Mouse (Mus musculus) monocyte, adult 5-6 weeks (primary cell): ENCODE data around the gene Rad51b. TPM values are rescaled to one million over a fixed set of nuclear protein-coding genes. Genes with fewer than 3 reads are reported as not detected.

ENCODE experiments used
- ATAC-seq: fragments of 153-309, 156-312 bp; replicated peaks from 2 replicates; pipeline ENCODE4 v1.8.0; 2017; ENCODE audit warnings: mild to moderate bottlenecking; ENCODE audit not compliant: low TSS enrichment, insufficient number of reproducible peaks, severe bottlenecking, poor library complexity, low FRiP score
- total RNA-seq: library from RNA; stranded (forward); fragments of 200-1000, 200-491, 200-594 nt; gene quantifications from 3 replicates; pipeline ENCODE4 v1.2.3, GENCODE M21; 2017

Rad51b gene
- total RNA-seq, 1 experiment from 2014 or later = not detected

DNA sequence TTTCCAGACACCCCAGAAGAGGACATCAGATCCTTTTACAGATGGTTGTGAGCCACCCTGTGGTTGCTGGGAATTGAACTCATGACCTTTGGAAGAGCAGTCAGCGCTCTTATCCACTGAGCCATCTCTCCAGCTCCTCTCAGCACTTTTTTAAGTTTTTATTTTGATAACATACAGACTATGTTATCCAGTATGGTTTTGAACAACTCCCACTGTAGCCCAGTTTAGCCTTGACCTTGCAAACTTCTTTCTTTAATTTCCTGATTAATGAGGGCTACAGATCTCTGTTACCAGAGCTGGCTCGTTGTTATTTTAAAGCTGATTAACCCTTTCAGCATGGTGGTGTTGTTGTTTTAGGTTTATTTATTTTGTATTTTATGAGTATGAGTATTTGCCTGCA is 29.2 kb downstream of the Rad51b start:
- no peak for ATAC-seq

DNA sequence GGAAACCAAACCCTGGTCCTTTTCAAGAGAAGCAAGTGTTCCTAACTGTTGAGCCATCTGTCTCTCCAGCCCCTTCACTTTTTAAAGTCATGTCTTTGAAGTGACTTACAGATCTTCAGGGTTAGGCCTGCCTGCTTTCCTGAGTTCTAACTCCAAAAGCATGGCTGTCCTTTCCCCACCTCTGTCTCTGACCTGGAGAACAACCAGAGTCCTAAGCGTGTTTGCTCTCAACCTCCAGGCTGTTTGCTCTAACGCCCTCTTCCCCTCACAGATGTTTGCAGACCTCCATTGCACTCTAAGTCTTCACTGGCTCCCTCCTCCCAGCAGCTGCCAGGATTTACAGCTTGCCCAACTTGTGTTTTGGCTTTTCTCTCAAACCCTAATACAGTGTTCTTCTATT is 29.7 kb downstream of the Rad51b start:
- no peak for ATAC-seq

DNA sequence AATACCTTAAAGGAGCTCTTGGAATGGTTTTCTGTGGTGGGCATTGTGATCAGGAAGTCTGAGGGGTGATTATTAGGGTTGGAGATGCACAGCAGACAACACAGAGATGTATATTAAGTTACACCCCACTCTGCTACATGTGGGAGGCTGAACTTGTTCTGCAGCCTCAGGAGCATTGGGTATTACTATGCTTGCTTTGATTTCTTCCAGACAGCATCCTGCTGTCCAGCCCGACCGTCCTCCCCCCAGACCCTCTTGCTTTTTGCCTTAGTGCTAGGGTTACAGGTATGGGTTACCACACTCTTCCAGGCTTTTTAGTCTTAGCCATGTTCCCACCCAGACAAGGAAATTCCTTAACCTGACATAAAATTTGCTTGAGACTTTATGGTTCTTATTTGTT is 30.8 kb downstream of the Rad51b start:
- no peak for ATAC-seq

DNA sequence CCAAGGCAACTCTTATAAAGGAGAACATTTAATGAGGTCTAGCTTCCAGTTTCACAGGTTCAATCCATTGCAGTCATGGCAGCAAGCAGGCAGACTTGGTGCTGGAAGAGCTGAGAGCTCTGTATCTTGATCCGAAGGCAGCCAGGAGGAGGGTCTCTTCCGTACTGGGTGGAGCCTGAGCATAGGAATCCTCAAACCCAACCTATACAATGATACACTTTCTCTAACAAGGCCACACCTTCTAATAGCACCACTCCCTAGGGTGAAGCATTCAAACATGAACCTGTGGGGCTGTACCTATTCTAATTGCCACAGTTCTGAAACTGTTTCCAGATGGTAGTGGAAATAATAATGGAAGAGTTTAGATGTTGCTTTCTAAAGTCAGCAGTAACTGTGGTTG is 33.5 kb downstream of the Rad51b start:
- no peak for ATAC-seq

DNA sequence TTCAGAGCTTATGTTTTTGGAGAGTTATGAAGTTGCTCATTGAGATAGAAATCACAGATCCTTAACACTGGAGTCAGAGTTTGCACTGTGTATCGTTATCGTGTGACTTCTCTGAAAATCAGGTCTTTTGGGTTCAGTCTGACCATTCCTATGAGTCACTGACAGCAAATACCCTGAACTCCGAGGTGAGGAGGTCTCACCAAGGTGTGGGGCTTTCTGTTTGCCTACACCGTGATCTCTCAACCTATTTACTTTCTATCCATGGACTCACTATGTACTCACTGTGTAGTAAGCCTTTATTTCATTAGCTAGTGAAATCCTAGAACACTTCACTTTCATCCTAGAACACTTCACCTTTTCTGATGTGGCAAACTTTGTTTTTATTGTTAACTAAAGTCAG is 34.6 kb downstream of the Rad51b start:
- no peak for ATAC-seq

DNA sequence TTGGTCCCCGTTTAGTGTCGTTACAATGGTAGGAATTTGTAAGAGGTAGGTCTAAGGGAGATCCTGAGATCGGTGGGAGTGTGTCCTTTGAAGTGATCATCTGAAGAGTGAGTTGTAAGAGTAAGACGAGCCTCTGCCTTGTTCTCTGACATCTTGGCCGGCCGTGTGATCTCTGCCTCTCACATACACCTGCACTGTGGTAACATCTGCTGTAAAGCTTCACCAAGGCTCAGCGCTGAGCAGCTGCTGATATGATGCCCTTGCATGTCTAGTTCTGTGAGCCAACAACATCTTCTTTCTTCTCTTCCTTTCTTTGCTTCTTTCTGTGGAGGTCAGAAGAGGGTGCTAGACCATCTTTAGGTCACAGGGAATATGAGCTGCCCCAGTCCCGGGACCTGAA is 41.7 kb downstream of the Rad51b start:
- ATAC-seq = no peak

DNA sequence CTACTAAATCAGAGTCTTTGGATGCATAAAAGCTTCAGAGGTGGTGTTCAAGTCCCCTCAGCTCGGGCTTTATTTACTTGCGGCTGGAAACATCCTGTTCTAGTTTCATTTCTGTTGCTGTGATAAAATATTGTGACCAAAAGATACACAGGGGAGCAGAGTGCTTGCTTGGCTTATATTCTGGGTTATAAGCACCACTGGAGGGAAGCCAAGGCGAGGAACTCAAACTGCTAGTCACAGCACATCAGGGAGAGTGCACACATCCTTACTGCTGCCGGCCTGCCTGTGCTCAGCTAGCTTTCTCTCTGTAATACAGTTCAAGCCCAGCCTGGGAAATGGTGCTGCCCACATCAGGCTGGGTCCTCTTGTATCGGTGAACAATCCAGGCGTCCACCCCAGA is 43.4 kb downstream of the Rad51b start:
- ATAC-seq = no peak

DNA sequence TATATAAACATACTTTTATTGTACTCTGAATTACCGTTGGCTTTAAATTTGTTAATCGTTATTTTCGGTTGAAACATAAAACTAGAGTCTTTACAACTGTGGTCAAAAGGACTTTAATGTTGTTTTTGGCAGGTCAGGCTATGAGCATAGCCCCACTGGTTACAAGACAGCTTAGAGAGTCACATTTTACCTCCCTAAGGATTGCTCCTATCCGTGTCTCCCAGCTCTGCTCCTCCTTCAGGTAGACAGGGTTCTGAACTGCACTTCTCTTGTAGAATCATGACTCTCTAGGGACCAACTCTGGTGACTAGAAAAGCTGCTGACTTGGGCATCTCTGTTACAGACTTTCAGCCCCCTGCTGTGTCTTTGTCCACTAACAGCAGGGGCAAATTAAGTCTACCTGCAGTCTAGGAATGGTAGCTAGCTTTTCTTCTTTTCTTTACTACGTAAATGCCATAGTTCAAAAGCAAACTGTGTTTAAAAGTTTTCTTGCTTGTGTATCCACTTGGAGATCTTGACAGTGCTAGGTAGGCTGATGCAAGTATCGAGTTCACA is 44.3 kb downstream of the Rad51b start:
- no peak for ATAC-seq

DNA sequence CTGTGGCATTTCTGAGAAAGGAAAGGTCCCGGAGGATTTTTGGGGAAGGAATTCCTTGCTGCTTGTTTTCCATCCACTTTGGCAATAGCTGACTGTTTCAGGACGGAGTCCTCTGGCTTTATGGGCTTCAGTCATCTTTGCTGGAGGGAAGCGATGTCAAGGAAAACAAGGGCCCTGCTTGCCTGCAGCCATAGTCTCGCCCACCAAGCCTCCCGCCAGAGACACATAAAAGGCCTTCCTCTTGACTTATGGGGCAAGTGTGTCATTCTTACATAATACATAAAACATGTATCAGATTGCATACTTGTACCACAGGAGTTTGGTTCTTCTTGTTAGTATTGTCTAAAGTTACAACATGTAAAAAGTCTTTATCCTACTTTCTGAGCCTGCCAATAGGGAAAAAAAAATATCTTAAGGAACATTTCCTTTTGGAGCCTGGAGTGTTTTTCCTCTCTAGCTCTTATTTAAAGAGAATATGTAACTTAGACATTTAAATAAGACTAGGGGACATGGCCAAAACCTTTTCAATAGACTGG is 49.2 kb downstream of the Rad51b start:
- no peak for ATAC-seq

DNA sequence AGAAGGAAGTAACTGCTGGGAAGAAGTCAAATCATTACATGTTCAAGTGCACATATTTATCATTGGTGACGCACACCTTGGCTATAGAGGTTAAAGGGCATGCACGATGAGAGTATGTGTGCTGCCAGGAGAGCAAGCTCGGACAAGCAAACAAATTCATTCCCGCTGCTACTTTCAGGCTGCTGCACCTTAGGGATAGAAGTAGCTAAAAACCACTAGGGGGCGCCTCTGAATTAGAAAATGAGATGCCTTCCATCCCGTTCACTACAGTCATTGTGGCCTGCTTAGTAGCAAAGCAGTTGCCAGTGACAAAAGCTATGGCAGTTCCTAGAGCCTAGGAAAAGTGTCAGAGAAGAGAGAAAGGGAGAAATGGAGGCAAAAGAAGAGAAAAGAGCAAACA is 50.6 kb downstream of the Rad51b start:
- peak; percentile 55; the same call in 1 of the 2 replicates for ATAC-seq

DNA sequence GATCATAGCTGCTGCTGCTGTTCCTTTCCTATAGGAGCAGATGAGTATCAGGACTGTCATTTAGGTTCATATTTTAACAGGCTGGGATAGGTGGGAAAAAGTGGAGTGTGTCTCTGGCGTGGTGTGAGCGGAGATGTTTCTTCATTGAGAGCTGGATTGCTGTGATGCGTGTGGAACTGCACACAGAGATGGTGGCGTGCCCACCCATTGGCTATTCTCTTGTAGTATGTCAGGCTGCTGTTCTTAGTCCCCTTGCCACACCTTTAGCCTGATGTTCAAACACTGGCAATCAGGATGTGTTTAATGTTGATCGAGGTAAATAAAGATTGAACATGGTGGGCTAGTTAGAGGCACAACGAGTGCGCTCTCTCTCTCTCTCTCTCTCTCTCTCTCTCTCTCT is 54.4 kb downstream of the Rad51b start:
- no peak for ATAC-seq

DNA sequence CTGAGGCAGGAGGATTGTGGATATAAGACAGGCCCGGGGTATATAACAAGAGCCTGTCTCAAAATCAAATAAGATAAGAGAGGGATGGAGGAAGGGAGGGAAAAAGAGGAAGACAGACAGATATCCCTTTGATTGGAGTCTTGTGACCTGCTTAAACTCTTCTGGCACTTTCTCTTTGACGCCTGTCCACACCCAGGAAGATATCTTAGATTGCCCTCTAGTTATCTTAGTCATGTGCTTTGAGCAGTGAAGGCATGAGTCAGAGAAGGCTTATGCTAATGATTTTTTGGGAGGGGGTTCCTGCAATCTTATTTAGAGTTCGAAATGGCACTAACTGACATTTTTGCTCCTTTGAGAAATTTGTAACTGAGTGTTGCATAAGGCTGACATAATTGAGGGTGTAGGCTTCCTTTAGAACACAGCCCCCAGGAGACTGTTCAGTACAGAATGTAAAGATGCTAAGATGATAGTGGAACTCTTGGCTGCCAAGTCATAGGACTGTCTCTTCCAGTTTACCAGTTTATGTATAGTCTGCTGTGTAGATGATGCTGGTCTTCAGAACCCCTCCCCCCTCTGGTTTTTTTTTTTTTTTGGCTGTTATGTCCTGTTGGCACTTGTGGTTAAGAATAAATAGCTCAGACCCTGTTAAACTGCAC is 55.1 kb downstream of the Rad51b start:
- peak; percentile 40 for ATAC-seq

DNA sequence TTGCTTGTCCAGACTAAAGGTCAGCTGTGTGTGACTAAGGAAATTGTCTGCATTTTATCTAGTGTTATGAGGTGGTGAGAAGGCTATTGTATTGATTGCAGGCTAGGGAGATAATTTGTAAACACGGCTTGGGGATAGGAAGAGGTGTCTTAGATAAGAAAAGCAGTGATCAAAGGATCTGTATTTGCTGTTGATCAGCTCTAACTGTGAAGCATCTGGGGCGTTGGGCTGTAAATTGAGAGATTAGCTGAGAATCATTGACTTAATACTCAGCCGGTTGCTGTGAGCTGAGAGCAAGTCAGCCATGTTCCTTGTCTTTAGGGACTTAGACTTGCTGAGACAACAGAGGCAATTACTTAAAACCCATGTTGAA is 55.6 kb downstream of the Rad51b start:
- ATAC-seq = no peak; the same call in 1 of the 2 replicates

DNA sequence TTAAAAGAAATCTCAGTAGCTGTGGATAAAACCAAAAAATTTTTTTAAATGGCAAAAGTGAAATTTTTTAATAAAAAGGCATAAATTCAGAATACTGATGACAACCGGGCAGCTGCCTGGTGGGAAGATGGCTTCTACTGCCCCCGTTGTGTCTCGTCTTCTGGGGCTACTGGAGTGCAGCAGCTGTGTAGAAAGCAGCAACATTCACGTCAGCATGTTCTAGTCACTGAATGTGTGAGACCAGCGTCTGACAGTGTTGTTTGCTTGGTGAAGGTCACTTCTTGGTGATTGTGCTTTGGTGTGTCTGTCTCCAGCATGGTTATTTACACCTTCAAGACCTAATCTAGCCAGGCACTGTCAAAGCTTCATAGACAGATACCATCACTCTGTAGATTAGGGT is 56.3 kb downstream of the Rad51b start:
- no peak for ATAC-seq

DNA sequence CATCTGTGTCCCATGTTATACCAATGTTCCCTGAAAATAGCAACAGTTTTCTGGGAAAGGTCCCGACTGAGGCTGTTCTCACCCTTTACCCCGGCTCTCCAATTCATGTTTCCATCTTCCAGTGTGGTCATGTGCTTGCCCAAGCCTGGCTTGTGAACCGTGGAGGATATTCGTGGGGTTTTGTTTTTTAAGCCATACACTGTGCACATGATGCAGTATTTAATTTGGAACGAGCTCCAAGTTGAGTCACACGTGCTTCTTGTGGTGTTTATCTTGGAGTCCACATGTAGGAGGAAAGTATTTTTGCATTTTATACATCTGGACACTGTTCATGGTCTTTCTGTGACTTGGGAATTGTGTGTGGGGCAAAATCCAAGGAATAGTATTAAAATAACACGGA is 57.5 kb downstream of the Rad51b start:
- no peak for ATAC-seq

DNA sequence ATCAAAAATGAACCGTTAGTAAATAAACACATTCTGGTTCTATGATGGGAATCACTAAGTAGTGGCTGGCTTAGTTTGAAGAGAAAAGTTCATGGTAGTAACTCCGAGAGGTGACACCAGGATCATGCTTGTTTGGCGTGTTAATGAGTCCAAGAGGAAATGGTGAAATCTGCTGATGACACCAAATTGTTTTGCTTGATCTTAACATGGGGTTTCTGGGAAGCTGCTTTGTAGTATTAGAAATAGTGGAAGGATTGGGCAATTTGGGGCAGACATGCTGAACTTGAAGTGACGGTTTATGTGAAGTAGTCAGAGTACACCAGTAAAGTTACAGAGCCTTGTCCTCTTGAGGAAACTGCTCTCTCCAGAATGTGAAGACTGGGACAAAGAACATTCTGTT is 59.1 kb downstream of the Rad51b start:
- ATAC-seq = 0 out of 2 replicates have a peak, but pooled peaks have one; percentile 13

DNA sequence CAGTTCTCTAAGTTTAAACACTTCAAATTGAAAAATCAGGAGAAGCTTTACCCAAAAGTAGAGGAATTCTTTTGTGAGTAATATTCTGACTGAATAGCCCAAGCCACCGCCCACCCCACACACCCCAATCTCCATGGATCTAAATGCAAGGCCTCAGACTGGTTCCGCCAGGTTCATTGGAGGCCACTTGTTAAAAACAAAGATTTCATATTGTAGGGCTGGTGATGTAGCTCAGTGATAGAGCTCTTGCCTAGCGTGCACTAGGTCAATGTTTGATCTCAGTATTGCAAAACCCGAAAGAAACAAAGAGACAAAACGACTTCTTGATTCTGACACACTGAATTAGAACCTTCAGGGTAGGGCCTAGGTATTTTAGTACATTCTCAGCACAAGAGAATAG is 60.5 kb downstream of the Rad51b start:
- ATAC-seq = no peak

DNA sequence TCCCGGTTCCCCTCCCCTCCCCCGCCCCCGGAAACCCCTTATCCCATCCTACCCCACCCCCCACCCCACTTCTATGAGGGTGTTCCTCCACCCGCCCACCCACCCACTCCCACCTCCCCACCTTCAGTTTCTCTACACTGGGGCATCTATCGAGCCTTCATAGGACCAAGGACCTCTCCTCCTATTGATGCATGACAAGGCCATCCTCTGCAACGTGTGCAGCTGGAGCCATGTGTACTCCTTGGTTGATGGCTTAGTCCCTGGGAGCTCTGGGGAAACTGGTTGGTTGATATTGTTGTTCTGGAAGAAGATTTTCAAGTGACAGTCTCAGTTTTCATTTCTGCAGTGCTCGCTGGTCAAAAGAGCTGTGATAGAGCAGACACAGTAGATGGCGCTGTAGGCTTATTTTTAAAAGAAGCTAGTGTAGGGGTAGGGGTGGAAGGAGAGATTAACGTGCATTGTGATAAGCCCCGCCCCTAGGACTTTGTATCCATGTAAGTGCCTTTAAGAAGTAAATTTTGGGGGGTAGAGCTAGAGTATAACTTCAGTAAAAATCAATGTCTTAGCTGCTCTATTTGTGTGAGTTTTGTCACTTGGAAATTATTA is 61.6 kb downstream of the Rad51b start:
- ATAC-seq = peak; percentile 84

DNA sequence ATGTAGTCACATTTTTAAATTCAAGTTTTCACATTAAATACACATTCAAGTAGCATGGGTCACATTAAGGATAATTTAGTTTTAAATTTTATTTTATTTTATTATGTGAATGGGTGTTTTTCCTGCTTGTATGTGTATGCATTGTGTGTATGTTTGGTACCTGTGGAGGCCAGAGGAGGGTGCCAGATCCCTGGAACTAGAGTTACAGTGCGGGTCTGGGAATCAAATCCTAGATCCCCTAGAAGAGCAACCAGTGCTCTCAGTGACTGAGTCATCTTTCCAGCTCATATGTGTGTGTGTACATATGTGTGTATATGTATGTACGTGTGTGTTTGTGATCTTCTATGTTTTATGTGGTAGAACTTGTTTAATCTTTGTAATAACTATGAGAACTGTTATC is 62.3 kb downstream of the Rad51b start:
- ATAC-seq = no peak

DNA sequence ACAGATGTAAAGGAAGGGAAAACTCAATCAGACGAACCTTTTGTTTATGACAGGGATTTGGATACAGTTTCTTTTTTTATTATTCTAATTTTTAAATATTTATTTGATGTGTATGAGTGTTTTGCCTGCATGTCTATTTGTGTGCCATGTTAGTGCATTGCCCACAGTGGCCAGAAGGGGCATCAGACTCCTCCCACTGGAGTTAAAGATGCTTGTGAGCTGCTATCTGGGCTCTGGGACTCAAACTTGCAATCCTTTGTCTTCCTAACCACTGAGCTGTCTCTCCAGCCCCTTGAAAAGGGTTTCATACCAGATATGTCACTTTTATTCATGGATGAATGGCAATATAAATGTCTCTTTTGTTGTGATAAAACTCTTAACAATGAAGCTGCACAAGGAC is 65.1 kb downstream of the Rad51b start:
- ATAC-seq = no peak
